Mouse (Mus musculus) fat pad, adult 2 months (tissue): ENCODE data around the gene Plk4.
"Not testable (repeated sequence)": the region's sequence is repeated elsewhere in the genome, so short reads cannot be mapped to it uniquely, and the experiment has no call there.

Experiments used
- DNase-seq: peaks from one replicate; pipeline ENCODE4 v3.0.0-alpha.2; 2011; ENCODE audit warnings: low read depth, low spot score; ENCODE audit errors: extremely low read depth

The Plk4 gene

DNA sequence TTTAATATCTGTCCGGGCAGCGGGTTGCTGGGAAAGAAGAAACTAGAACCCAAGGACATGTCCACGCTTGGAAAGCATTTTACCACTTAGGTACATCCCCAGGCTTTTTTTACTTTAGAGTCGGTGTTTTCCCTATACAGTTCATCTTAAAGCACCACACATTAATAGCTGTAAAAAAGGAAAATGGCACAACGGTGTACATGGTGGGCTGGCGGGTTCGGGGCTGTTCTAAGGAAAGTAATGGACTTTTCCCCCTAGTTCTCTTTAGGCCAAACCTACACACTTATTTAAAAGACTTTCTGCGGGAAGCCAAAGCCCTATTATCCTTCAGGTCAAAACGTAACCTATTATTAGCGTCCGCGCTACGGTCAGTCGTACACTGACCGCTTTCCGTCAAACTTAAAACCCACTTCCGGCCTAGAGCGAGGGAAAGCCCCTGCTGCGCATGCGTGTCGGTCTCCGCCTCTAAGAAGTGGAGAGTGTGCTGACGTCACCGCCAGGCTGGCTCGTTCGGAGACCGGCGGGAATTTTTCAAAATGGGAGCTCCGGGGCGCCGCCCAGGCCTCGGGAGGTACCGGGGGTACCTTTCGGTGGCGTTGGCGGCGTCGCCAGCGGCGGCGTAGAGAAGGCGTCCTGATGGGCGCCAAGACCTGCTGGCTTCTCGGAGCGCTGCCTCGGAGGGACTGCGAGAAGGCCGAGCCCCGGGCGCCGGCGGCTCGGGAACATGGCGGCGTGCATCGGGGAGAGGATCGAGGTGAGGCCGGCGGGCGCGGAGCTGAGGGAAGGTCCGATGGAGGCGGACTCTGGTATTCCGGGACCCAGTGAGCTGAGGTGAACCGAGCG lies at the start of gene Plk4:
Gene Plk4, plus strand, starts transcription at position 490 of the 843 bp plus-strand sequence.
- DNase-seq, result peak; percentile 46

DNA sequence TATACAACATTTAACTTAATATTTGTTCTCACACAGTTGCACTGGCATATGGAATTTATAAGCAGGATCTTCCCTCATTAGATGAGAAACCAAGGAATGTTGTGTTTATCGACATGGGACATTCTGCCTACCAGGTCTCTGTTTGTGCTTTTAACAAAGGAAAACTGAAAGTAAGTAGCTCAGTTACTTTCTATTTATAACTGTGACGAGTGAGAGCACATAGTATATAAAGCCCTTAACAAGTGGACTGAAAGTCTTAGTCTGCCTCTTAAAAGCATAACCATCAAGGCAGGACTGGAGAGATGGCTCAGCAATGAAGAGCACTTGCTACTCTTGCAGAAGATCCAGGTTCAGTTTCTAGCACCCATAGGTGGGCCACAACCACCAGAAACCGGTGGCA lies 39.1 kb upstream of the Plk4 start:
- no peak for DNase-seq

DNA sequence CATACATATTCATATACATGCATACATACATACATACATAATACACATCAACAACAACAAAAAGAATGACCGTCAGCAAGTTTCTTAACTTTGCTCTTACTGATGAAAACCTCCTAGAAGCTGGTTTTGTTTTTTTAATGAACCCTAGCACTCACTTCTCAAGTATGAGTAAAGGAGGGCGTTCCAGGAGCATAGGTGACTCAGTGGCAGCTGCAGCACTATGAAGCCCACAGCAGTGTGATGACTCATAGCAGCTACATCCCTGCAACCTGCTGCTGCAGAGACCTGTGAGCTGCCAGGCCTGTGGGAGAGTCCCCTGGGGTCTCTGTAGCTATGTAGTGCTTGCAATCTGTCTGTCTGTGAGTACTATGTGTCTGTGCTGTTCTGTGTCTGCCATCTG lies 38.5 kb upstream of the Plk4 start:
- no peak for DNase-seq

DNA sequence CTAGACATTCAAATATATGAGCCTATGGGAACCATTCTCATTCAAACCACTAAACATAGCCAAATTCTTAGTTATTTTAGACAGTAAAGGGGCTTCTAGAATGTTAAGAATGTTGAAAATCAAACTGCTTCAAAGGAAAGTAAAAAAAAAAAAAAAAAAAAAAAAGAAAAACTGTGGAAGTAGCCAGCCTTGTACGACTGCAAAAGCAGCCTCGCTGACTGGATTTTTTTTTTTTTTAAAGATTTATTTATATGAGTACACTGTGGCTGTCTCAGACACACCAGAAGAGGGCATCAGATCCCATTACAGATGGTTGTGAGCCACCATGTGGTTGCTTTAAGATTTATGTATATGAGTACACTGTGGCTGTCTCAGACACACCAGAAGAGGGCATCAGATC lies 6.0 kb upstream of the Plk4 start:
- DNase-seq, result no peak

DNA sequence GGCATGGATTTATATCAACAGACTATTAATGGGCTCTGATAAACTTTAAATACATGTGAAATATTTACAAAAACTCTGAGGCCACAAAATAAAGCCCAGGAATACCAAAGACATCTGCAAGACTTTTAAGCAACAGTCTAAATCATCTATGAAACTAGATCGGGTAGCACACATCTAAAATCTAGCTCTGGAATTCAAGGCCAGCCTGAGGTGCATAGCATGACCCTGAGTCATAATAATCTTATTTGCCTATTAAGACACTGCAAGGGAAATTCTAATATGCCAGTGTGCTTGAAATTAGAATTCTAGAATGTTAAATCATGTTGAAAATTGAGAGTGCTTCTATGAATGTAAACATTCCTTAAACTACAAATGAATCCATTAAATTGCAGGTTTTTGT lies 1.8 kb upstream of the Plk4 start:
- DNase-seq, result no peak

DNA sequence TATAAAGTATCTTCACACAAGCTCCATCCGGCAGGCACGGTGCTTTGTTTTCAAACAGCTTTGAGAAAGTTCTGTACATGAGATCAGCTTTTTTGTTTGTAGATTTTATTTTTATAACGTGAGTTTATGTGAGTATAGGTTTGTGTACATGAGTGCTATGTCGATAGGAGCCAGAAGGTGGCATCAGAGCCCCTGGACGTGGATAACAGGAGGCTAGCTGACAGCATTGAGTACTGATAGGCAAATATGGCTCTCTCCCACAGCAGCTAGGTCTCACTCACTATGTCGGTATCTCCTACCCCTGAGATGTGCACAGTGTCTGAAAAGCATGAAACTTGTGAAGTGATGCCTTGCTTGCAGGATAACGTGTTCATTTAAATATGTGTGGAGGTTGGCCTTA lies 1.3 kb upstream of the Plk4 start:
- DNase-seq, result no peak

DNA sequence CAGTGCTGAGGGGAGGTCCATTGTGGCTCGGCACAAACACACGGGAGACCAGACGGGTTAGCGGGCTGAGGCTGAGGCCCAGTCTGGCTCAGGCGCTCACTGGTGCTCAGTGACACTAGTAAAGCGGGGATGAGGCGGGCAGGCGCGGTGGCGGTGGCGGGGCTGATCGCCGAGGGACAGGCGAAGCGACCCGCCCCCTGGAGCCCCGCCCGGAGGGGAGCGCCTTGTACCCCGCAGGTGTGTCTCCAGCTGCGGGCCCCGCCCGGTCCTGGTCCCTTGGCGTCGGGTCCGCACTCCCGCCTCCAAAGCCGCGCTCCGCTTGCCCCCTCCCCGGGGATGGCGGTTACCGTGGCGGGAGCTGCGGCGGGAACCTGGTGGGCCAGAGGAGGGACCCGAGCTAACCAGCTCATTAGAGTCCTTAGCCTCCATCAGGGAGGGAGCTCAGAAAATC lies 579 bp downstream of the Plk4 start:
- DNase-seq, result no peak

DNA sequence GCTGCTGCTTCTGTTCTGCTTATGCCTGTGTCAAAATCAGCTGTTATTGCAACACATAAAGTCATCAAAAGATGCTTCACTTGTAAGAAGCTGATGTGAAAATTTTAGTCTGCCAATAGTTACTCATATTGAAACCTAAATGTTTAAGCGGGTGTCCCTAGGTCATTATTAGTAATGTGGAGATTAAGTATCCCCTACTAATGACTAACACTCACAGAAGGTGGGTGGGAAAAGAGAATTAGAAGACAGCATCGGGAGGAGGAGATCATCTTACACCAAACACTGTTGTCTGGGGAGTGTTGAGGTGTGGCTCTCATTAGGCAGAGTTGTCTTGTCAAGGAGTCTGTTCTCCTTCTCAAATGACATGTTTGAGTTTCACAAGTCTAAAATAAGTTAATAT lies 7.1 kb downstream of the Plk4 start:
- no peak for DNase-seq

DNA sequence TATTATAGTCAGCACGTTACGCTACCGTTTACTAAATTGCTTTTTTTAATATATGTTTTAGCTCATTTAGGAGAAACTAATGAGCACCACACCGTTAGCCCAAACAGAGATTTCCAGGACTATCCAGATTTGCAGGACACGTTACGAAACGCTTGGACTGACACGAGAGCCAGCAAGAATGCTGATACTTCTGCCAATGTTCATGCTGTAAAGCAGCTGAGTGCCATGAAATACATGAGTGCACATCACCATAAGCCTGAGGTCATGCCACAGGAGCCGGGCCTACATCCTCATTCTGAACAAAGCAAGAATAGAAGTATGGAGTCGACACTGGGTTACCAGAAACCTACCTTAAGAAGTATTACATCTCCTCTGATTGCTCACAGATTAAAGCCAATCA lies 8.9 kb downstream of the Plk4 start:
- DNase-seq, result no peak

DNA sequence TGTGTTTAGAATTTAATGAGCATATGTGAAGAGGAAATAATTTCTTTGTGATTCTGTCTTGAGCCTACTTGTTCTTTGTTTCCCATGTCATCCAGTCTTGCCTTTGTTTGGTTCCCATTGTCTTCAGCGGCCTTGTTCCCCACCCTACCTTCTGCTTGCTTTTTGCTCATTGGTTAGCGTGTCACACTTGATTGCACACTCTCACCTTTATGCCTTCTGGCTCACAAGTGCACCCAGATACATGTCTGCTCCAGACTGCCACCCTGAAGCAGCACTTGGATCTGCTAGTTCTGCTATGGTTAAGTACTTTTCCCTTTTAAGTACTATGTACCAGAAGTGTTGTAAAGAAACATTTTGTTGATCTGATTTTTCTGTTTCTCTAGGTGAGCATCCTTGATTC lies 10.1 kb downstream of the Plk4 start:
- DNase-seq, result no peak

DNA sequence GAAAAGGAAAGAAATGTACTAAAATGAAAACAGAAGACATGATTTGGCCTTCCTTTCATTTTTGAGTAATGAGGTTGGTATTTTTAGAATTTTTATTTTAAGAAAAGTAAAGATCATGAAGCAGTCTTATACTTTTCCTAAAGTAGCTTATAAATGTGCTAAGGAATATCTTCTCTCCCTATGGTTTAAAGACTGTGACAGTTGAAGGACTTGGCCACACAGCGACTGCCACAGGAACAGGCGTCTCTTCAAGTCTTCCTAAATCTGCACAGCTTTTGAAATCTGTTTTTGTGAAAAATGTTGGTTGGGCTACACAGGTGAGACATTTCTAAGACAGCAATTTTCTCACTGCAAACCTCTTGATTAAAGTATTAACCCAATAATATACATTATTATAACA lies 13.5 kb downstream of the Plk4 start:
- no peak for DNase-seq

DNA sequence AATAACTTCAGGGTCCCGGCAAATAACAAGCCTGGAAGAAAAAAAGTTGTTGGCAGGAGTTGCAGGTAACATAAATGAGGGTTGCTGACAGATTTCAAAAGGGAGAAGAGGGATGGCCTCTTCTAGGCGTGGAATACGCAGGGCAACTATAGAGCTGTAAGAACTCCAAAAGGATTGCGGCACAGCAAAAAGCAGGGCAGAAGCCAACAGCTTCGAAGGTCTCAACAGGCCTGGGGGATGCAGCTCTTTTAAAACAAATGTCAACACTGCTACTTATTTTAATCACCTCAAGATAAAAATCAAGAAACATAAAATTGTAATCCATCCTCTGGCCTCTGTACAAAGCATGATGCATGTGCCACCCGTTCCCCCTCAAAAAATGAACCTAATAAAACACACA lies 45.7 kb downstream of the Plk4 start:
- DNase-seq, result peak; percentile 33

DNA sequence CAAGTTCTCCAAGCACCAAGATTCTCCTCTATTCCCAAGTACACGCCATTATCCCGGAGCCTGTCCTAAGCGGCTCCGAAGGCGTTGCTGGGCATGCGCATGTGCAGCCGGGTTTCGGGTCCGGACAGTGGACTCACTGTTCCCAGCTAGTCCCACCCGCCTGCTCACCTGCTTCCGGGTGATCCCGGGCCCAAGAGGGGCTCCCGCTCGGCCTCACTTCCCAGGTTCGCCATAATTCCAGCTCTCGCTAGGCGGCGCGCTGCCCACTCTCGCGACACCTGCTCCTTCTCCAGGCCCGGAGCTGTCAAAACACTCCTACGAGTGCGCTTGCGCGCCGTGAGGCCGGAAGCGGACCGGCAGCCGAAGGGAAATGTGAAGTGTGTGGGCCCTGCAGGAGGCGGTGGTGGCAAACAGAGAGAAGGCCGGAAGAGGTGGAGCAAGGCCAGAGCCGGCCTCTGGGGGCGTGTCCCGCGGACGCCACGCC lies 46.7 kb downstream of the Plk4 start, which contains the start of gene Mfsd8:
Gene Mfsd8, minus strand, starts transcription at position 414 of the 484 bp plus-strand sequence.
- DNase-seq, result peak; percentile 63

DNA sequence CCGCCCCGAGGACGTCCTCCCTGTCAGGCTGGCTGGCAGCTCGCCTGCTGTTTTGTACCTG lies 47.0 kb downstream of the Plk4 start, which contains the start of gene Abhd18:
Gene Abhd18, plus strand, starts transcription at position 14 of the 61 bp plus-strand sequence.
- not testable (repeated sequence) for DNase-seq

DNA sequence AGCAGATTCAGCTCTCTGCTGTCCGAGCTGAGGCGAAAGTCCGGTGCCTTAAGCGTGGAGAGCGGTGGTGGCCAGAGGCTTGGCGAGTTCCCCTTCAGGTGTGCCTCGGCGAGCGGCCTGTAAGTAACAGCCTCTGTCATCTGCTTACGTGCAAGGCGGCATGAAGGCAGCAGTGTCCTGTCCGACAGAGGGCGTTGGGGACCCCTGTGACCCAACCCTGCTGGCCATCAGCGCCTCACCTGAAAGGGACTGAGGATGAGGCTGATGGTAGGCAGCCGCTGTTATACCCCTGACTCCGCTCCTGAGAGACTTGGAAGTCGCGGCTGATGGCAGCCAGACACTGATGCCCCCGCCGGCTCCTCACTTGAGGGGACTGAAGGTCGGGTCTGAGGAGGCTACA lies 47.2 kb downstream of the Plk4 start:
- not testable (repeated sequence) for DNase-seq

DNA sequence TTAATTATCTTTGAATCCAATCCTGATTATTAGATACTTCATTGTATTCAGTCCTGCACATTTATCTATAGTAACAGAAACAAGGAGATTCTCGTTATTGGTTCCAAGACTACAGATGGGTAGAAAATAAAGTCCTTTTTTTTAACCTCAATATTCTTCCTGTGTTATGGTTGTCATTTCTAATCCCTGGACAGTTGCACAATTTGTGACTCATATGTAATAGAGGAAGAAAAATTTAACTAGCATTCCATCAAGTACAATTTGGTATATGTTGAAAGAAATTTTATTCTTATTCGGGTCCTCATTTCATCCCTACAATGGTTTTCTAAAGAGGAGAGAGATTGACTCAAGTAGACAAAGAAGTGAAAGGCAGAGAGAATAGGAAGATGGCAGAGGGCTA lies 48.1 kb downstream of the Plk4 start:
- not testable (repeated sequence) for DNase-seq

DNA sequence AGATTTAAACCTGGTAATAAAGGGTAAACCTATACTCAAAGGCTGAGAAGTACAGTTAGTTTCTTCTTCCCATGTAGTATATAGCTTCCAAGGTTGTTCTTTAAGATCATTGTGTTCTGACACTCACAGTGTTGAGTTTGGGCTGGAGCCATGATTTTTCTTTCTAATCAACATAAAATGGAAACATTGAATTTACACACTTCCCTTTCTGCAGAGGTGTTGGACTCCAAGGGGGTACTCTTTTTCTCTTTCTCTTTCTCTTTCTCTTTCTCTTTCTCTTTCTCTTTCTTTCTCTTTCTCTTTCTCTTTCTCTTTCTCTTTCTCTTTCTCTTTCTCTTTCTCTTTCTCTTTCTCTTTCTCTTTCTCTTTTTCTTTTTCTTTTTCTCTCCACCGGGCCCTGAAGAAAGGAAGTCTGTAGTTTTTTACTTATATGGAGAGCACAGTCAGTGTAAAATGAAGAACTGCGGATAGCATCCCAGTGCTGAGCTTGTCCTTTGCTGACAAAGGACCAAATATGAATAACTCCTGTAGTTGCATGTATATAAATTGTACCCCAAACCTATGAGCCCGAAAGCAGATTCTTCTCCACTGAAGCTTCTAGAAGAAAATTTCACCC lies 53.4 kb downstream of the Plk4 start:
- not testable (repeated sequence) for DNase-seq
